Mouse (Mus musculus): ENCODE measurements at regions not wholly inside any gene's neighbourhood (a gene's known extent, or its start where the extent isn't known, plus 50 kb on each side); places are given as distances from the start of the nearest gene placed in this dataset.
"Not testable (repeated sequence)": the region's sequence is repeated elsewhere in the genome, so short reads cannot be mapped to it uniquely, and the experiment has no call there.

- TF ChIP-seq ZNF384 (IDR thresholded peaks at IDR 0.05; ENCODE audit: low read depth, low read length); ZC3H11A (IDR thresholded peaks at IDR 0.05; ENCODE audit: borderline replicate concordance, low read depth, low read length); HCFC1 (IDR thresholded peaks at IDR 0.05; ENCODE audit: borderline replicate concordance, insufficient read depth, low read length); MAFK (IDR thresholded peaks at IDR 0.05; ENCODE audit: insufficient read depth, low read depth, low read length); CHD2 (IDR thresholded peaks at IDR 0.05; ENCODE audit: low read depth, low read length): not testable (repeated sequence)
Observed at GRCm38 (mm10) chr4:105845998-105846989, 56.6 kb downstream of the Gm12728 start.
